Mouse (Mus musculus): ENCODE data around the gene Scarf2.

Gene Scarf2

DNA sequence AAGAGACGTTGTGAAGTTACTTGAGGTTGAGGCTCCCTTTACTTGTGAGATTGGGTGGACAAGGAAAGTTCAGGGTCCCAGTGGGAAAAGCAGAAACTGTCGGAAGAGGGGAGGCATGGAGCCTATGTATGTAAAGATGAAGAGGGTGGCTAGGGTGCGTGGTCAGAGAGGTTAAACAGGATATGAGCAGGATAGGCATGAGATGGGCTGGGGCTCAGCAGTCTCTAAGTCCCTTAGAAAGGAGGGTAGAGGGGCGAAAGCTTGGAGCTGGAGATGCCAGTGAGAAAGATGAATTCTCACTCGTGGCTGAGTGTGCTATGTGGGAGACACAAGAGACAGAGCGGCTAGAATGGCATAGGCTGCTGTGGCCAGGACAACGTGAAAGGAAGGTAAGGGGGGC, 35.7 kb downstream of the Scarf2 start, which contains the start of gene B830017H08Rik:
TSS of gene B830017H08Rik (plus strand) at position 301 of the 400 bp plus-strand sequence.
- no peak for DNase-seq (ENCODE audit: low spot score)

DNA sequence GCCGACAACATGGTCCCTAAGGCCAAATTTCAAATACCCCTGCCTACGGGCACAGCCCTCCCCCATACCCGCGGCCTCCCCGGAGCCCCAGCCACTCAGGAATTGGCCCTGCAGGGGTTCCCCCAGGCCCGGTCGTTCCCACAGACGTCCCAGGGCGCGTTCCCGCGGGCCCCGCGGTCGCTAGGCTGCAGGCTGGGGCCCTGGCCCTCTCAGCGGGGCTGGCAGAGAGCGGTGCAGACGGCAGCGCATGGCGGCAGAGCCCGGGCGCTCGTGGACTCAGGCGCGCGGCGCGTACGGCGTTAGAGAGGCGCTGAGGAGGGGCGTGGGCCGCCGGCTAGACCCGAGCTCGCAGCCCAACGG, 36.2 kb downstream of the Scarf2 start:
- no peak for DNase-seq (ENCODE audit: low spot score)

DNA sequence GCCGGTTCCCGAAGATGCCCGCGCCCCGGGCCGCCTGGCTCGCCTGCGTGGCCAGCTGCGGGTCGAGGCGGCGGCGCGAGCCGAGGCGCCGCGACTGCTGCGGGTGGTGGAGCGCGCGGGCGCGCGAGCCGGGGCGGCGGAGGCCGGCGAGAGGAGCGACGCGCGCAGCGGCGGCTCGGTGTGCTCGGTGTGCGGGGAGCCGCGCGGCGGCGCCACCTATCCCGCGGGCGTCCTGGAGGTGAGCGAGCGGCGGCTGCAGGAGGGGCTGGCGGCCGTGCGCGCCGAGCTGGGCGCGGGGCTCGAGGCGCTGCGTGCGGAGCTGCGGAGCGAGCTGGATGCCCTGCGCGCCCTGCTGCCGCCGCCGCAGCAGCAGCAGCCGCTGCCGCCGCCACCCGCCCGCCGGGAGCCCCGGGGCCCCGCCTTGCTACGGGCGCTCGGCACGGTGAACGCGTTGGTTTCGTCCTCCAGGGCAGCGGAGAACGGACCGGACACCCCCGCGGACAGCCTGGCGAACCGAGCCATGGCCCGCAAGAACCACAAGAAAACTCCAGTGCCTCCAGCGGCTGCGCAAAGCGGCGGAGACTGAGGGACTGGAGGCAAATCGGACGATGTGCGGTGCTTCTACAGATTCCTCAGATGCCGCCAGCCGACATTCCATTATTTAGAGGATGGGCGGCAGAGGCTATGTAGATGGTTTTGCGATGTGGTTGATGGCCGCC, 36.8 kb downstream of the Scarf2 start:
- DNase-seq (ENCODE audit: low spot score) = no peak

DNA sequence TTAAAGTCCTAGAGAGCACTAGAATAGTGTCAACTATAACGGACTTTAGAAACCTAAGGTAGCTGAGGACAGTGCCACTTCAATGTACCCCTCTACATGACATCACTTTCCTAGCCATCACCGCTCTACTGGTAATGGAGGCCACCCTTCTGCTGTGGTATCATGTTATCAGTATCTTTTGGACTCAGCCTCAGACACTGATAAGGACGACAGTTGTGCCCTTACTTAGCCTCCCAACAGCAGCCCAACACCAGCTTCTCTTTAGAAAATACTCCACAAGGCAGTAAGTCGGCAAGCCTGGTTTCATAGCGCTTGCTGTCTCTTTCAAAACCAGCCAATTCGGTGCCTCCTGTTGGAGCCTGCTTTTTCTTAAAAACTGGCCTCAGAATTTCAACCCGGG, 37.5 kb downstream of the Scarf2 start:
- no peak for DNase-seq (ENCODE audit: low spot score)

DNA sequence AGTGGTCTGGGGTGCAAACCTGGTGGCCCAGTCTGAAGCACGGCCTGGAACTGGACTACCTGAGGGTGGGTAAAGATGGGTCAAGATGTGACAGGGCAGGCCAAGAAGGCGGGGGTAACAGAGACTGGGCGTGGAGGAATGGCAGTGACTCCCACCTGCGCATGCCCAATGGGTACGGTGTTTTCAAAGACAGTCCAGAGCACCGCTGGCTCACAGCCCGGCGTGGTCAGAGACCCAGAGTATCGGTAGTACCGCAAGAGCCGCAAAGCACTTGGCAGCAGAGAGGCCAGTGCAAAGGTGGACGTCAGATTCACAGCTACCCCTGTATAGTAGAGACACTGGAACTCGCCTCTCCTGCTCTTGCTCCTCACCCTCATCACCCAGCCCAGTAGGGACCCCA, 38.4 kb downstream of the Scarf2 start:
- DNase-seq (ENCODE audit: low spot score) = no peak

DNA sequence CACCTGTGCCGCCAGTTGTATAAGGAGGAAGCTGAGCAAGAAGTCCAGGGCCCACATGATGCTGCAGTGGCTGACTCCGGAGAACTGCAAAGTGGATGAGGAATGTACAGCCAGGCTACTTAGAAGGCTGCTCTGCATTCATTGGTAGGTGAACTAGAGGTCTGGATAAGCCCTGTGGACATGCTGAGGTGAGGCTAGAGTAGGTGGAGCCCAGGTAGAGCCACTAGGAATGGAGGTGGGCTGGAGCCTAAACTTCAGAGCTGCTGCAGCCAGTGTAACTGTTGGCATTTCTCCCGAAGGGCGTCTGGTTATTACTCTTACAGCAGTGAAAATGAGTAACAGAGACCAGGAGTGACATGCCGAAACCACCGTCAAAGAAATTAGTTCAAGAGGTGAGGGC, 41.0 kb downstream of the Scarf2 start, which contains the start of gene Car15:
TSS of gene Car15 (minus strand) at position 314 of the 400 bp plus-strand sequence.
- no peak for DNase-seq (ENCODE audit: low spot score)

DNA sequence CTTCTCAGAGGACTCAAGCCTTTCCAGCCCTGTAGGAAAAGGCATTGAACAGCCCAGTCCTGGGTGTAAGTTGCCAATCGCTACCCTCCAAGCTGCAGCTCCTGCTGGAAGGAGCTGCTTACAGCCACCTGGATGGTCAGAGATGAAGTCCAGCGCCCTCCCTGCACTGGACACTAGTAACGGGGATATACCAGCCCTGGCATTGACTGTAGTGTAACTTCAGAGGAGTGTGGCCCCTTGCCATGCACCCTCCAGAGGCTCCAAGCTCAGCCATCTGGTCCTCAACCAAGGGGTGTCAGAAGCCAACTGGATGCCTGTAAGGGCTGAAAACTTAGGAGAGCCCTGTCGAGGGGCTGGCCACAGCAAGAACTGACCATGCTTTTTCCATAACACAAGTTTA, 42.9 kb downstream of the Scarf2 start:
- no peak for DNase-seq (ENCODE audit: low spot score)

DNA sequence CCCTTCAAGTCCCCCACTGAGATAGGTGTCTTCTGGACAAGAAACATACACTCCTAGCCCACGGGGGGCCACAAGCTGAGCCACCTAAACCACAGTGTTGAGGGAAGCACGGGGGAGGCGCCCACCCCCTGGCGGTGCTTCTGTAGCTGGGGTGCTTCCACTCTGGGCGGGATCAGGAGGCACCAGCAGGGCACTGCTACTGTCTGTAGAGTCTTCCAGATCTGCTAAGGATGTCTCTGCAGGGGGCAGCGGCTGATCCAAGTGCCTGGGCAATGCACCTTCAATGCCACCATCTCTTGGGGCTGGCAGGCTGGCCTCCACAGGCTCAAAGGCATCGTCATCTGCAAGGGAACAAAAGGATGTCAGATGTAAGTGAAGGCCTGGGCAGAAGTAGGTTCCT, 45.4 kb downstream of the Scarf2 start:
- DNase-seq (ENCODE audit: low spot score) = no peak

DNA sequence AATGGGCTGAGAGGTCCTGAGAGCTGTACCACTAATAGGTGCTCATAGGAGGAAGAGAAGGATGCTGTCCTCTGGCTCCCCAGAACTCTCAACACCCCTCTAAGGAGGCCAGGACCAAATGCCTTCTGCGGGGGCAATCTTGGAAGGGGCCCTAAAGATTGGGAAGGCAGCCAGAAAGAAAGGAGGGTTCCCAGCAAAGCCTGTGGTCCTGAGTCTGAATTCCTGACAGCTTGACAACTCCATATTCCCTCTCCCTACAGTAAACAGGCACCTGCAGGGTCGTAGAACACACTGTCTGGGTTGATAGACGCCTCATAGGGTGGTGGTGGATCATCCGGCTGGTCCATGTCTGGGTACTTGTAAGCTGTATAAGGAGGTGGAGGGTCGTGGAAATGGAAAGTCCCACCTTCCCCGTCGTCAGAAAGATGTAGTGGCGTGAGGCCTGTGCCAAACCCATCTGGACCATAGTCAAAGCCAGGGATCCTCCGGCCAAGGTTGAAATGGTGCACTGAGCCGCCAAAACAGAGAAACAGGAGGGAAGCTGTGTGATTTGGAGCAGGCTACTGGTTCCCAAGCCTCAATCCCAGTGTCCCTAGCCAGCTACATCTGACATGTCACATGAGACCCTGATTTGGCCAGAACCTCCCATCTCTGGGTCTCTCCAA, 46.8 kb downstream of the Scarf2 start:
- no peak for DNase-seq (ENCODE audit: low spot score)

DNA sequence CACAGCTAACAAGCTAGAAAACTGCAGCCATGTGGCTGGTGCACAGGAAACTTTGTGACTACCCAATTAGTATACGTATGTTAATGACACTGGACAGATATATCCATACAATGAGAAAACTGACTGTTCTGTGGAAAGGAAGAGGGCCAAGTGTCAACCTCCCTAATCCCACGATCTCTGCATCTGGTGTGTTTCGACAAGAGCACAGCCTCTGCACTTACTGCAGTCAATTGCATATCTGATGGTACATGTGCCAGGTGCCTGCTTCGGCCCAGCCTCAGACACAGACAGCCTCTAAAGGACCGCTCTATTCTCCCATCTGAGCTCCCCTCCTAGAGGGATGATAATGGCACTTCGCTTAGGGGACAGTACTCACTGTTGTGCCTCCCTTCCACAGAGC, 51.3 kb downstream of the Scarf2 start:
- DNase-seq (ENCODE audit: low spot score) = no peak

DNA sequence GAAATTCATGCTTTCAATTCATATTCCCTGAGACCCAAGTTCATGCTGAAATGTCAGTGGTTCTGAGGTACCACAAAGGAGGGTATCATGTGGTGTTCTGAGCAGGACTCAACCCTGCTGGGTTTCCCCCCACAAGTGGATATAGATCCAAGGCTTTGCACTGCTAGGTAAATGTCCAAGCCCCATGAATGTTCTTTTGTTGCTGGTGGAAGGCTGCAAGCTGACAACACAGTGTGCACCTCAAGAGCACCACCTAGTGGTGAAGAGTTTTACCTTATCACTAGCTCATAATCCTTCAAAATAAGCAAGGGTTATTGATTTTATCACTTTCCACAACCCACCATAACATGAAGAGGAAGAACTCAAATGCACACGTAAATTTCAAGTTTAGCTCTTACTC, 51.8 kb downstream of the Scarf2 start:
- peak; percentile 47 for DNase-seq (ENCODE audit: low spot score)

DNA sequence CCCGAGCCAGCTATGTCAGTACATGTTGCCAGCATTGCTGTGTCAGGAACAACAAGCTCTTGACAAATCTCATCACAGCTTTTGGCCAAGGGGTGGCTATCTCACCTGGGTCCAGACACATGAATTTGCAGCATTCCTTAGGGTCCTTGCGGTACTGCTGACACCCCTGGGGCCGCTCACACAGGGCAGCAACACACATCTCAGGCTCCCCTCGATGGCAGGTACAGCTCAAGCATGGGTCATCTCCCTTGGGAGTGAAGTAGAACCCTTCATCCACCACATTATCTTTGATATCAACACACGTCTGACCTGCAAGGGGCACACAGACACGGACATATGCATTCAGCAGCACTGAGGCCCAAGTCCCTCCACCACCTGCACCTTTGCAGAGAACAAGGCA, 52.4 kb downstream of the Scarf2 start:
- DNase-seq (ENCODE audit: low spot score) = no peak

DNA sequence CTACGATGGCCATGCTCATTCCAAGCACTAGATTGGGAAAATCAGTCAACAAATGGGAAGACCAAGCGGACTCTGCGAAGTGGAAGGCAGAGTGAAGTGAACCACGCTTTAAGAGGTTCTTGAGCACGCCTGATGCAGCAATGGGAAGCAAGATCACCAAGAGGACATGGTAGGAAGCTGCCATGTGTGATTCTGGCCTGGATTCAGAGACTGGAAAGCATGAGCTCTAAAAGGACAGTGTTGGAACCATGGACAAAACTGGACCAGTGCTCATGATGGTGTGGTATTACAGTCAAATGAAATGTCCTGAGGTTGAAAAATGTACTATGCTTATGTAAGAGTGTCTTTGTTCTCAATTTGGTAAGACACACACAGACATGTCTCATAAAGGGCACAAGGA, 54.2 kb downstream of the Scarf2 start:
- no peak for DNase-seq (ENCODE audit: low spot score)

DNA sequence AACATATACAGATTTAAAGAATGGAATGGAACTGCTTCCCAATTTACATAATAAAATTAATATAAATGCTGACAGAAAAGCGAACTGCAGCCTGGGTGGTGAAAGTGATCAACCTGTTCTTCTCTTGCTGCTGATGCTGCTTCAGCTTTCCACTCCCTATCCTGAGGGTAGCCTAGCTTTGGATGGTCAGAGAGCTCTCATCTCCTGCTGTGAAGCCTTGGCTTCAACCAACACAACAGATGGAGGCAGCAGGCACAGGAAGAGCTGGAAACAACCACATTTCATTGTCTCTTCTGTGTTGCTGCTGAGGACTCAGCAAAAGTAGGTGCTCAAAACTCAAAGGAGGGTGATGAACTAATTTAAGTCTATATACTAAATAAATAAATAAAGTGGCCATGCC, 54.8 kb downstream of the Scarf2 start:
- no peak for DNase-seq (ENCODE audit: low spot score)

DNA sequence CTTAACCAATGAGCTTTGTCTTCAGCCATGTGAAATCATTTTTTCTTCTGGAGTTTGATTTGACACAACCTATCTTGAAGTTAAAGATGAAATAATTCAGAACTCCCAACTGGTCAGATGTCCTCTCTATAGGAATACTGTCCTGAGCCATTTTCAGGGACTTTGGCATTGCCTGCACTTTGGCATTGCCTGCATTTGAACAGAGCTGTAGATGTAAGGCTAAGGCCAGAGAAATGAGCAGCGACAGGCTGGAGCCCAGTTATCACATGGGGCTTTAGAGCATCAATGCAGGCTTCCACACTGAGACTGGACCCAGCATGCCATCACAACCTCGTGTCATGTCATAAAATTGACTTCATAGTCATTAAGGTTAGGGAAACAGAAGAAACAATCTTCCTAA, 56.2 kb downstream of the Scarf2 start:
- no peak for DNase-seq (ENCODE audit: low spot score)

DNA sequence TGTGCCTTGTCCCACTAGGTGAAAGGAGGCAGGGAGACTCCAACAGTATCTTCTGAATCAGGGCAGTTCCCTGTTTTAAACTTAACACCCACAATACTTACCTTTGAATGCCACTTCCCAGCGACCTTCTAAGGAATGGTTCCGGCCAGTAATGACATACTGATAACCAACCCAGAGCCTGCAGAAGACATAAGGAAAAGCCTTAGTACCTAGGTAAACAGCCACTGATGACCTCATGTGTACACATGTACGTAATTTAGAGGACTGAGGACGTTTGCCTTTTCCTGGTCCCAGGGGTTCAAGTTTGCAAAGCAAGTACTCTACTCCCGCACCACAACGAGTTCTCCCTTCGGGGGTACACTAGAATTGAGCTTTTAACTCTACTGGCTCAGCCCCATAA, 60.1 kb downstream of the Scarf2 start:
- no peak for DNase-seq (ENCODE audit: low spot score)
